Mouse (Mus musculus) brain, adult 2 months (tissue): ENCODE data around the gene Lefty2.

Experiments used
- DNase-seq: peaks from one replicate; pipeline ENCODE4 v3.0.0; 2011; ENCODE audit warnings: low read depth, low spot score

Lefty2 gene

DNA sequence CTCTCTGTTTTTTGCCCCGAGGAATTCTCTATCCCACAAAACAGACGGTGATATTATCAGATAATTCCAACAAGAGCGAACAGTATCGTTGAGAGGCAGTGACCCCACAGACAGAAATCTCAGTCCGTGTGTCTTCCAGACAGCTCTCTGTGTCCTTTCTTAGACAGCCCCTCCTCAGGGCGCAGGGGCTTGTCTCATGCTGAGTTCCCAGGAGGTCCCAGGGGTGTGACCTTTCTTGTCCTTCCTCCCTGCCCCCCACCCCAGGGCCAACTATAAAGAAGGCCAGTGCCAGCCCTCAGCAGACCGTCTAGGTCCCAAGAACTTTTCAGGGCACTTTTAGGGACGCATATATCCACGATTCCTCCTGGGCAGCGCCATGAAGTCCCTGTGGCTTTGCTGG is at the start of gene Lefty2:
TSS of gene Lefty2 (plus strand) at position 301 of the 400 bp plus-strand sequence.
- no peak for DNase-seq

DNA sequence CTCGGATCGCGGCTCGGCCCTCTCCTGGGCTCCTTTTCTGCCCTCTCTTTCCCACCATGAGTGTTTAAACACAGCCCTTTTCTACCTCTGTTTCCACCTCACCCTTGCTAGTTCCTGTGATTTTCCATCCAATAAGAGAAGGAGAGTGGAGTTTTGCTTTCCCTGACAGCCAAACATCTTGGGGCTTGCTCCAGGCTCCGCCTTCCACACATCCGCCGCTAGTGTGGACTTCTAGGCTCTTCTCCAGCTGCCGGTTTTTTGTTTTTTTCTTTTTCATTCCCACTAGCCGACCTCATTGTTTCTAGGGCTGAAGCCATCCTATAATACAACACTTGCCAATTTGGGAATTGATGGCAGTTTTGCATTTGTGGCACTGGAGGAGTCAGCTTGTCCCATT is 44.8 kb upstream of the Lefty2 start:
- DNase-seq = peak; percentile 94

DNA sequence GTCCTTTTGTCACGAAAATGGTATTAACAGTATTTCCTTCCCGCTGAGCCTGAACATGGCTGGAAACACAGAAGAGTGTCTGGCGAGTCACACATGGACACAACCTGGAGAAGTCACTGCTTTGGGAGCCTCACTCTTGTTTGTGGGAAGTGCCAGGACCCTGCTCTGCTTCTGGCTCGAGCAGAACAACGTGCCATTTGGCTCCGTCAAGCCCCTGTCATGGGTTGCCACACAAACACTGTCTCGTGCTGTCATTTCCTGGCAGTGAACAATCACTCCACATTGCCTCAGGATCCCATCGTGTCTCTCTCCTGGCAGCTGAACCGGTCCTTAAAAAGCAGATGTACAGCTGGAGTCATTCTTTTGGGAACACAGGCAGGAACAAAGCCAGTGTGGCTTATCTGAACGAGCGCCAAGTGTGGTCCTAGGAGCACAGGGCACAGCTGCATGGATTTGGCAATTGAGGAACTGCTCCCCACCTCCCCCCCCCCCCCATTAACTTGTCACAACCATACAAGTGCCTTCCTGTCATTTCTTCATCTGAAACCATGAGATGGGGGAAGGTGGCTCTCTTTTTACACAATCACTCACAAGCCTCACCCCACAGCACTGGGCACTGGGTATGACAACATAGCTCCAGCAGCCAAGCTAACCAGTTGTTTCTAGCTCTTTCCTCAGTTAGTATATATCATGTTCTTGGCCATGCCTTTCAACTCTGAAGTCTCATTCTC is 44.2 kb upstream of the Lefty2 start:
- DNase-seq = peak; percentile 78

DNA sequence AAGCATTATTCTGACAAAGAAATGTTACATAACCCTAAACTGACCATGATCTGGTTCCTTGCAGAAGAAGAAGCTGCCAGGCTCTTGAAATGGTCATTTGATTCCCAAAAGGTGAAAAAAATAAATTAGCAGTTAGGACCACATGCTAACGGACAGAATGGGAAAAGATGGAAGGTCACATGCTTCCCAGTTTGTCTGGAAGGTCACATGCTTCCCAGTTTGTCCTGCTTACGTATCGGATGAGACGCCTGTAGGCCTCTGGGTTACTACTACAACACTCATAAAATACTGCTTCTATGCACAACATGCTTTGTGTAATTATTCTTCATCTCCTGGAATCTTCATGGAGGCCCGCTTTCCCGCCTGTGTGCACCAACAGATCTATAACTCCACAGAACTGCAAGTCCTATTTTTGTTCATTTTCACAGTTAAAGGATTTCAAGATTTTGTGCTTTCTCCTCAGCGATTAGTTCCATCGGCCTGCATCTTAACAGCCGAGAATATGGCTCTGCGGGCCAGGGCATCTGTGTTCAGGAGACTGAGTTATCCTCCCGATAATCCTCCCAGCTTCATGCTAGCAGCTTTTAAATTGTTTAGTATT is 43.1 kb upstream of the Lefty2 start:
- peak; percentile 77 for DNase-seq

DNA sequence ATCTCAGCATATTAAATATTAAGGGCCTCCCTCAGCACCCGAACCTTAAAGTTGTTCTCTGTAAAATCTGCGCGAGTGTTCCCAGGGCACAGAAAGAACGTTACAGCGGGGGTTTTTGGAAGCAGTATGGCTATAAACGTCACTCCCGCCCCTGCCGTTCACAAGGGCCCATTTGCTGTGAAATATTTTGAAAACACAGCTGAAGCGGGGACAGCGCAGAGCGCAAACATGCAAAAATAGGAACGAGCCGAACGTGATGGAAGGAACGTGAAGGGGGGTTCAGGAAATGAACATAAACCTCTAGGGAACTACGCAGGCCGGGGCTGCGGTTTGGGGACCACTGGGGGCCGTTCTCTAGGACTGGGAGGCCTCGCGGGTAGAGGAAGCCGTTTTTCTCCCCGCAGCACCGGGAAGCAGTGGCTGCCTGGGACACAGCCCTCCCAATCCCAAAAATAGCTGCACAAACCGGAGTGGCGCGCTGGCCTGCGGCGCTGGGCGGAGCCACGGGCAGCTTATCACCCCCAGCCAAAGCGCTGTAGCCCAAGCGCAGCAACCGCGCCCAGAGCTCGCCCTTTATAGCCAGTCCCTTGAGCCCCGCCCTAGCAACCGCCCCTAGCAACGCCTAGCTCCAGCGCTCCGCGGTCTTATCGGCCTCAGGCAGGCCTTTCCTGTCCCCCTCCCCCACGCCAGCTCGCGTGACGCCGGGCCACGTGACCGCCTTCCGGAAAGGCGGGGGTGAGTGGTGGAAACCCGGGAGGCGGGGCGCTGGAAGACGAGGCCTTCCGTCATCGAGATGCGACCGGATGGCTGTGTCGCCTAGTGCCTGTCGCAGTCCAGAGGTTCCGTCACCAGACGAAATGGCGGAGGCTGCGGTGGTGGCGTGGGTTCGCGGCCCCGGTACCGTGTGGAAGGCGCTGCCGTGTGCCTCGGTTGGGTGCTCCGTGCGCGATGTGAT is 42.3 kb upstream of the Lefty2 start, which contains the start of gene Sde2:
TSS of gene Sde2 (plus strand) at position 812 of the 955 bp plus-strand sequence.
- DNase-seq = peak; percentile 100

DNA sequence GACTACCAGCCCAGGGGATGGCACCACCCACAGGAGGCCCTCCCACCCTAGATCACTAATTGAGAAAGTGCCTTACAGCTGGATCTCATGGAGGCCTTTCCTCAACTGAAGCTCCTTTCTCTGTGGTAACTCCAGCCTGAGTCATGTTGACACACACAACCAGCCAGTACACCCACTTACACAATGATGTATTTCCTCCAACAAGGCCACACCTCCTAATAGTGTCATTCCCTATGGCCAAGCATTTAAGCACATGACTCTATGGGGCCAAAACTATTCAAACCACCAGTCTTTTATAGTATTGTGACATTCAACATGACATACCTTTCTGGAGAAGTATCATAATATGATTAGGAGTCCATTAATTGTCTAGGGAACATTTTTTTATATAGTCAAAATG is 34.1 kb upstream of the Lefty2 start:
- DNase-seq = no peak

DNA sequence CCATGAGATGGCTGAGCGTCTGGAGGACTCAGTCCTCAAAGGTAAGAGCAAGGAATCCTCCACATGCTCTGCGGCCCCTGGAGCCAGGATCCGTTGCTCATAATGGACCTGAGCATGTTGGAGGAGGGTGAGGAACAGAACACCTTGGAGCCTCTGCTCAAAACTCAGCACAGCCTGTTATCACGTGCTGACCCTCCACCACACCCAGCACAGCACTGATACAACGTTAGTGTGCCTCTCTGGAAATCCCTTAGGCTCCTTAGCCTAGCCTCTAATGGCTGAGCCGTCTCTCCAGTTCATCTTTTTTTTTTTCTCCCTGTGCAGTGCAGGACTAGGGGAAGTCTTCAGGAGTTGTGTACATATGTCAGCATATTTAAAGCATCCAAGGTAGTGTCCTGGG is 32.9 kb upstream of the Lefty2 start:
- no peak for DNase-seq

DNA sequence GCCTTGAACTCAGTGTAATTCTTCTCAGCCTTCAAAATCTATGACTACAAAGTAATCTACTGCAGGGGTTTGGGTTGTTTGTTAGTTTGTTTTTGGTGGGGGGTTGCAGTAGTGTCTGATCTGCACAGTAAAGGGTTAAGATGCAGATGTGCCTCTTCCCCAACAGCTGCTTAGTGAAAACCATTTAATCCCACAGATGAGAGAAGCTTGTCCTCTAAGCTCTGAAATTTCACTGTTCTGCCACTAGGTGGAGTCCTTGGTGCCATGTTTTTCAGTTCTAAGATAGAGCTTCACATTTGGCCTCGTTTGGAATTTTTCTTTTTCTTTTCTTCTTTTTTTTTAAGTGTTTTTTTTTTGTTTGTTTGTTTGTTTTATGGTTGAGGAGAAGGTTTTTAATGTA is 29.3 kb upstream of the Lefty2 start:
- DNase-seq = peak; percentile 76

DNA sequence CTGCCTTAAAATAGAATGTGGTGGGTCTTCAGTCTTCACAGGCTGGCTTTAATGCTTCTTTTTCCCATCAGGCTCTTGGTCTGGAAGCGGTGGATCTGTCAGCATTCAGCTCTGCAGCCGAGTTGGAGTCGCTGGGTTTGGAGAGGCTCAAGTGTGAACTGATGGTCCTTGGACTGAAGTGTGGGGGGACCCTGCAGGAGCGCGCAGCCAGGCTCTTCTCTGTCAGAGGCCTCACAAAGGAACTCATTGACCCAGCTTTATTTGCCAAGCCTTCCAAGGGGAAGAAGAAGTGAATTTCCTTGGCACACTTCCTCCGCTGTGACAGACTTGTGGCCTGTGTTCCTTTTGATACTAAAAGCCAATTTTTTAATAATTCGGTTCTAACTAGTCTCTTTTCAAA is 26.9 kb upstream of the Lefty2 start:
- no peak for DNase-seq

DNA sequence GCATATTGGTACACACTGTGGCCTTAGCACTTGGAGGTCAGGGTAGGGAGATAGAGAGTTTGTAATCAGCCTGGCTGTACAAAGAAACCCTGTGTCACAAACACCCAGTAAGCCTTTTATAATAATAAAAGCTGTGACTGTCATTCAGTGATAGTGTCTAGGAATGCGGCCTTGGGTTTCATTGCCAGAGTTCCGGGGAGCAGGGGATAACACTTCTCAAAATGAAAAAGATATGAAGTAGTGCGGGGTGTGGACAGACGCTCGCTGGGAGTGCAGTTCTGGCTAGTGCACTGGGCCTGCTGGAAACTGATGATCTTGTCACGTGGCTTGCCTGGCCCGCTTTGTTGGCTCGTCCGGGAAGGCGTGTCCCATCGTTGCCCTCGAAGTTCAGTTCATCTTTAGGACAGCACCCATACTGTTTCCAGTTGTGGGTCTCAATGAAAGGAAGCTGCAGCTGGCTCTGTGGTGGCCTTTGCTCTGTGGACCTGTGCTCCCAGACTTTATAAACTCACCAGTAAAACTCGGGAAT is 22.7 kb upstream of the Lefty2 start:
- DNase-seq = peak; percentile 22

DNA sequence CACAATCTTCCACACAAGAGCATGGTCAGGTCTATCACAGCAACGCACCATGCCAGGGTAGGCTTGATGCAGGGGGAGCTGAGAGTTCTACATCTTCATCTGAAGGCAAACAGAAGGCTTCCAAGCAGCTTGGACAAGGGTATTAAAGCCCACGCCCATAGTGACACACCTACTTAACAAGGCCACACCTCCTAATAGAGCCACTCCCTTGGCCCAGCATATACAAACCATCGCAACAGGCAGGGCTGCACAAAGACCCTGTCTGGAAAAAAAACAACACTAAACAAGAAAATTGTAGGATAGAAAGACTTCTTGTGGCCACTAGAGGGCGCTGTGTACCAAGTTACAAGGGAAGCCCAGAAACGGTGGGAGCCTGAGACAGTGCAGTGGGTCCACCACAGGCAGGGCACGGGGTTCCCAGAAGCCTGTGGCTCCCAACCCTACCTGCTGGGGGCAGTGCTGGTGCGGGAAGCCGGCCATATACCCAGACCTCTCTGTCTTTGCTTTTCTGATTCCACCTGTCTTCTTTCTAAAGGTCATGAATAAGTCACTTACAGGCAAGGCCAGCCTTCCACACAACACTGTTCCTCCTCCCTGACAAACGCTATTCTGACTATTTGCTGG is 18.9 kb upstream of the Lefty2 start:
- peak; percentile 64 for DNase-seq

DNA sequence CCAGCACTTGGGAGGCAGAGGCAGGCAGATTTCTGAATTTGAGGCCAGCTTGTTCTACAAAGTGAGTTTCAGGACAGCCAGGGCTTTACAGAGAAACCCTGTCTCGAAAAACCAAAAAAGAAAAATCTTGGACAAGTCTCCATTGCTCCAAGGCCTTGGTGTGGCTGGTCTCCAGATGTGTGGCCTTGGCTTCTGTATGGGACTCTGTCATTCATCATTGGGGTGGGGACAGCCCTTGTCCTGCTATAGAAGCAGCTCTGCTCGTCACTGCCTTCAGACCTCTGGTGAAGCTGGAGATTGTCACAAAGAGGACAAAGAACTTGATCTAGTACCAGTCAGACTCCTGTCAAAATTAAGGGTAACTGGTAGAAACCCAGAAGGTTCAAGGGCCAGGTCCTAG is 18.3 kb upstream of the Lefty2 start:
- no peak for DNase-seq

DNA sequence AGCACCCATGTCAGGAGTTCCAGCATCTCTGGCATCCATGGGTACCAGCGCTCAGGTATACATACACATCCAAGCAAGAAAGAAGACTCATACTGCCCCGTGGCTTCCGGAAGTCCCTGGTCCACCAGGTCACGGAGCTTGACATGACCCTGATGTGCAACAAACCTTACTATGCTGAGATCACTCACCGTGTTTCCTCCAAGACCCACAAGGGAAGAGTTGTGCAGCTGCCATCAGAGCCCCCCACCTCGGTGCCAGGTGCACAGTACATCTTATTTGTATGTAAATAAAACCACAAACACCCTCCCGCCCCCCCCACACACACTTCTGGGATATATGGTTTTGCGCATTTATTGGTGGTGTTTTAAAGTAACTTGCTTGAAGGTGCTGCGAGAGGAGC is 17.8 kb upstream of the Lefty2 start:
- DNase-seq = no peak

DNA sequence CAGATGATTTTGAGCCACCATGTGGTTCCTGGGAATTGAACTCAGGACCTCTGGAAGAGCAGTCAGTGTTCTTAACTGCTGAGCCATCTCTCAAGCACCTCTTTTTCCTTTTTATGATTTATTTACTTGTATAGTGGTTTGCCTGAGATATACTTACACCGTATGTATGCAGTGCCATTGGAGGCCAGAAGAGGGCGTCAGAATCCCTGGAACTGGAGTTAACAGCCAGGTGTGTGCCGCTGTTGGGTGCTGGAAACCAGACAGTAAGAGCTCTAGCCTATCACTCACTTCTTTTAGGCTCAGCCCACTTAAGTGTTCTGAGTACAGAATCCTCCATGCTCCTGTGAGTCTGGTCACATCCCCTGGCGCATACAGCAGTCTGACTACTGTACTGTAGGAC is 15.4 kb upstream of the Lefty2 start:
- no peak for DNase-seq

DNA sequence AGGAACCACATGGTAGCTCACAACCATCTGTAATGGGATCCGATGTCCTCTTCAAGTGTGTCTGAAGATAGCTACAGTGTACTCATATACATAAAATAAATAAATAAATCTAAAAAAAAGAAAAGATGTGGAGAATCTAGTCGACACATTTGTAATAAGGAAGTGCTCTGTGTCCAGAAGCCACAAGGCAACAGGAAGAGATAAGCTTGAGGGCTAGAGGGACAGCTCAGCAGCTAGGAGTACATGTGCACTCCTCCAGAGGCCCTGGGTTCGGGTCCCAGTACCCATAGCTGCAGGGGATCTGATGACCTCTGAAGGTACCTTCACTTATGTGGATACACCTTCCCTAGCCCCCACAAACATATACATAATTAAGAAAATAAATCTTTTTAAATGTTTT is 11.1 kb upstream of the Lefty2 start:
- no peak for DNase-seq

DNA sequence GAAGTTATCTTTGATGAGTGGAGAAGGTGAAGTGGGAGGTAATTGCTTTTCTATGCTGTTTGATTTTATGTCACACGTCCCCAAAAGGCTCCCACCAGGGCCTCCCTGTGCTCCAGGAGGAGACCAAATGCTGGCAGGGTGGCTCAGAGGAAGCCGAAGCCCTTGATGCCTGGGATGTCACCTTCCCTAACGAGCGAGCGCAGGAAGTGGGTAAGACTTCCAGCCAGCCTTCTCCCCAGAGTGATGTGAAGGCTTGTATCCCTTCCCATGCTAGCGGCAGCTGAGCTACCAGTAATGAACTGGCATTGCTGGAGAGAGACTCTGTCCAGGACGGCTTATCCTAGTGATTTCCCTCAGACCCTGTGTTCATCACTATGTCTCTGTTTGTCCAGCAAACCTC is 9.2 kb upstream of the Lefty2 start:
- DNase-seq = no peak

DNA sequence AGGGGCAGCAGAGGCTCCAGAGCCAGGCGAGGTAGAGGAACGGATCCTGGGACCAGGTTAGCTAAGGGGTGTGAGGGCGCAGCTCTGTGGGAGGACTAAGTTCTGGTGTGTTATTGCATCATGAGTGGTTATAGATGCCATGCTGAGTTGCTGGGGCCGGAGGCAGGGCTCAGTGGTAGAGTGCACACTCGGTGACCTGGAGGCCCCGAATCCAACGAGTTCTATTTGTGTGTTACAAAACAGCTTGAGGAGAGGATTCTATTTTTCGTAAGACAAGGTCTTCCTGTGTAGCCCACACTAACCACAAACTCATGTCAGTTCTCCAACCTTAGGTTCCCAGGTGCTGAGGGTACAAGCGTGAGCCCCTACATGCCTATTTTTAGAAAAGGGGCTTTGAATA is 8.4 kb upstream of the Lefty2 start:
- no peak for DNase-seq

DNA sequence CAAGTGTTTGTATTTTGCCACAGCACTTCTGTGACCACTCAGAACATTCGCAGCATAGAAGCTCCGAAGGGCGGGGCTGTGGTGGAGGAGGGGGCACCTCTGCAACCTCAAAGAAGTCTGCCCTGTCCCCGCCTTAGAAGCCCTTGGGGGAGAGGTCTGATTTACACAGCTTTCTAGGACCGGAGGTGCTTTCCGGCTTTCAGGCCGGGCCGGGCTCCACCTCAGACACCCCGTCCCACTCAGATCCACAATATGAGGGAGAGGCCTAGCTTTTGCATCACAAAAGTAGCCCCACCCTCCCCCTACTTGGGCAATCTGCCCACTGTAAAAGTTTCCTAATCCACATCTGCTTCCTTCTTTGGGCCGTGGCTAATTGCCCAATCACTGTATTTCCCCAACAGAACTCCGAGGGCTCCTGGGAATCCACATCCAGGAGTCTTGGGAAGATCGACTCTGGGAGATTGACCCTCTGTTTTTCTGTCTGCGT is 4.3 kb upstream of the Lefty2 start:
- DNase-seq = no peak

DNA sequence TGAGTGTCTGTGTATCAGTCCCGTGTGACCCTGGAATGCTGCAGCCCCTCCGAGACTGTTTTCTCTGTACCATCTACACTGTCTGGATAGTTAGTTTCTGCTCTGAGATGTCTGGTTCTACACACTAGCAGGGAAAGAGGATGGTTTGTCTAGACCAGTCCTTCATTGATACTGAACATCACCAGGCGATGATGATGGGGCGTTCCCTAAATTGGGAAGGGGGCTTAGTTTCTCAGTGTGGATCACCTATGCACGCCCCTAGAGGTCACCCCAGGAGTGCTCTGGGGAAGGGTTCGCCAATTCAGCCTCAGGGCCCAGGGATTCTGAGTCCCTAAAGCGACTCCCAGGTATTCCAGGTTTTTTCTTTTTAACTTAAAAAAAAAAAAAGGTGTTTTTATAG is 3.7 kb upstream of the Lefty2 start:
- DNase-seq = no peak

DNA sequence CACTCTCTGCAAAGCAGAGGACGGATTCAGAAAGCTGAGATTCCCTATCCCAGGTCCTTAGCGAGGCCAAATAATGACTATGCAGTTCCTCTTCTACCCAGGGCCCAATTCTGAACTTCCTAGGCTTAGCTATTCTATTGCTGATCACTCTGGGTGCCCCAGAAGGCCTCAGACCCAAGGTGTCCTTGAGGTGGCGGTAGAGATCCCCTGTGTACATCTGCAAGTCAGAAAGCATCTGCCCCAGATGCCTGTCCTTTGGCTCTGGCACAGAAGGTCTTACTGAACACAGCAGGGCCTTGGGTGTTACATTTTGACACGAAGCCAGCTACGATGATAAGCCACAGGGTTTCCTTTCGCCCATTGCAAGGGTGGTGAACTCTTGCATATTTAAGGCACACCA is 3.1 kb upstream of the Lefty2 start:
- DNase-seq = no peak
